Mouse (Mus musculus) cerebellum, adult 18-20 months (tissue): ENCODE measurements around the gene Gm49394.

Experiments used
- DNase-seq, 2 experiments: peaks; one replicate each; pipeline ENCODE4 v3.0.0; 2021

Gm49394 gene

DNA sequence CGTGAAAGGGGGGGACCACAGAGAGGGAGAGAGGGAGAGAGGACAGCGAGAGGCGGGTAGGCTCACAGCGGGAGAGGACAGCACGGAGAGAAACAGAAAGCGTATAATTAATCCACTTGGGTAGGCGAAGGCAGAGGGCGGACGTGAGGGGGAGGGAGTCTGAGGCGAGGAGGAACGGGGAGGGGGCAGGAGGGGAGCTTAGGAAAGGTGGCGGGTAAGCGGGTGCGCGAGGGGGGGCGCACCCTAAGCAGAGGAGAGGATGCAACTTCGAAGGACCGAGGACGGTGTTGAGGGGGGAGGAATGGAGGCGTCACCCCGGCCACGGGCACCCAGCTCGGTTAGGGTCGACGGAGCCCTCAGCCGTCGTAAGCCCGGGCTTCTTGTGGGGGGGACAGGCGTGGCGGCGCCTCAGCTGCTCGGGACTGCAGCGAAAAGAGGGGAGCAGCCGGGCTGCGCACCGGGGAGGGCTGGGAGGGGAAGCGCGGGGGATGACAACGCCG is 11.0 kb downstream of the Gm49394 start:
- no peak for DNase-seq

DNA sequence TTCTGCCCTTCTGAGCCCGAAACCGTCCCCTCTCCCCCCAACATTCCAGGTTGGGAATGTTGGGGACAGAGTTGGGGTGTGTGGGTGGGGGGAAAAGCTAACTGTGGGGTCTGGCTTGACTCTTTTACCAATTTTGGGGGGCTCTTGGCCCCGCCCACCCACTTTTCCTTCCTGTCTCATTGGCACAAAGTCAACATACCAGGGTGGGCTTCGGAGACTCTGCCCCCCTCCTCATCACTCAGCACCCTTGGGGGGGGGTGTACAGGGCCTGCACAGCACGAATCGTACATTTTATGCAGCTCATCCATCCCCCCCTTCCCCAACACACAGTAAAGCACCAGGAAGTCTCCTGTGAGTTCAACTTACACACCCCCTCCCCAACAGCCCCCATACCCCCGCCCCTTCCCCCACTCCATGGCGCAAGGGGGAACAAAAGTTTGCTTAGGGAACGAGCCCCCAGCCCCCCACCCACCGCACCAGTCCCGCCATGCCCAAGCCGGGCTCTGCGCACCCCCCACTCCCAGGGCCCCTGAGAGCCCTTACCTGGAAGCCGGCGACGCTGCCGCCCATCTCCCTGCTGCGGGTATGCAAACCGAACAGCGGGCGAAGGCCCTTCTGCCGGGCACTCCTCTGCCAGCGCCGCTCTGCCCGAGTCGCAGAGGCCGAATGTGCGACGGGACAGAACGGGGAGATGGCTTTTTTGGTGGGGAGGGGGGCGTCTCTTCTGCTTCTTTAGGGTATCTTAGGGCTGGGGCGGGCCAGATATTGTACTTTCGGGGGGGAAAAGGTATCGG is 11.7 kb downstream of the Gm49394 start:
- DNase-seq, result no peak

DNA sequence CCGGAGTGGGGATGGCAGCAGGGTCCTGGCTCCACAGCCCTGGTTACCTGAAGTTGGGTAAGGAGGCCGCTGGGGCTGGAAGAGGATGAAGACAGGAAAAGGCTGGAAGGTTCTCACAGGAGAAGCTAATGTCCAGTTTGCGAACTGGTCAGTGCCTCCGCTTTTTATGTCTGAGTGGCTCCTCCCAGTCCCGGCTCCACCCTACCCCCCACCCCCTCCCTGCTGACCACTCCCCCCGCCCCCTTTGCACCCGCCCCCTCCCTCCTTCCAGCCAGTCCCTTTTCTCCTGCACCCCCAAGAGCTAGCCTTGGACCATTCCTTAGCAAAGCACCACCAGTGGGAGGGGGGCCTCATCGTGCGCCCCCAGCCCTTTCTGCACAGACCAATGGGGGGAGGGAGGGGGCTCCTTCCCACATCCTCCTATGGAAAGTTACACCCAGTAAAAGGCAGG is 12.4 kb downstream of the Gm49394 start:
- no peak for DNase-seq

DNA sequence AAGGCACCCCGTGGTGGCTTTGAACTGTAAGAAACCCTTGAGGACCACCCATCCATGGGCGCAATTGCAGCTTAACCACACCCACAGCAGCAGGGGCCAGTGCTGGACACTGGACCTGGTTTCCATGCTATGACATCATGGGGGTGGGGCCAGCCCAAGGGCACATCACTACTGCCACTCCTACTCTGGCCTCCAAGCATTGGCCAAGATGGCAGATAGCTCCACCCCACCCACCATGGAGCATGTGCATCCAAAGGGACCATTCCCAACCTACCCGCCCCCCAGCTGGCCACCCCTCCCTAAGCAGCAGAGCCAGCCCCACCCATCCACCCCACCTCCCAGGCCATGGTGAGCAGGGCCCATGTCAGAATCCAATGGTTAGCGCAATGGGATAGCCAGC is 13.7 kb downstream of the Gm49394 start:
- DNase-seq, result no peak

DNA sequence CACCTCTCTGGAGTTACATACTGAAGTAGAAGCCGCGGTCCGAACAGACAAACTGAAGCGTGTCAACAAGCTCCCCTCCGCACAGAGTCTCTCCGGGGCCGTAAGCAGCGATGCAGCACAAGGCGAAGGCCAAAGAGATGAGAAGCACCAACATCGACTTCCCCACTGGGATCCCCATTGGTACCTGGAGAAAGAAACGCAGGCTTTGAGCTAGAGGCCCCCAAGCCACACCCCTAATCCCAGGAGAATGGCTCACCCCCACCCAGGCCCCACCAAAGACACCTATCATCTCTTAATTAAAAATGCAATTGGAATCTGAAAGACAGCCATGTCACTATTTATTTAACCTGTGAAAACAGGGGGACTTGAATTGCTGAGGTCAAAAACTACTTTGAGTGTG is 14.1 kb downstream of the Gm49394 start:
- DNase-seq, result no peak

DNA sequence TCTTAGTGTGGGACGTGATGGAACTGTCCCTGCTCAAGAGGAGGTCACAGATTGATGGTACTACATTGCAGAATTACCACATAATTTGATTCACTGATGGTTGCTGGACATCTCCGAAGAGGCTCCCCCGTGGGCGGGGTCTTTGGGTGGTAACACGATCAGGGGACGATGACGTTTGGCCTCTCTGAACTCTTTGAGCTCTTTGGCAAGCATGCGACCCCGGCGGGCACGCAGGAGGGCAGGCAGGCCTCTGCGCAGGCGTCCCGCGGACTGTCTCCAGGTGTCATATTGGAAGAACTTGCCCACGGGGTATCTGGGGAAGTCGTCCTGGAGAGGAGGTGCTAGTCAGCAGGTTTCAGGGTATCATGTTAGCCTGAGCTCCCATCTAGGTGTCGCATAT is 16.0 kb downstream of the Gm49394 start:
- no peak for DNase-seq

DNA sequence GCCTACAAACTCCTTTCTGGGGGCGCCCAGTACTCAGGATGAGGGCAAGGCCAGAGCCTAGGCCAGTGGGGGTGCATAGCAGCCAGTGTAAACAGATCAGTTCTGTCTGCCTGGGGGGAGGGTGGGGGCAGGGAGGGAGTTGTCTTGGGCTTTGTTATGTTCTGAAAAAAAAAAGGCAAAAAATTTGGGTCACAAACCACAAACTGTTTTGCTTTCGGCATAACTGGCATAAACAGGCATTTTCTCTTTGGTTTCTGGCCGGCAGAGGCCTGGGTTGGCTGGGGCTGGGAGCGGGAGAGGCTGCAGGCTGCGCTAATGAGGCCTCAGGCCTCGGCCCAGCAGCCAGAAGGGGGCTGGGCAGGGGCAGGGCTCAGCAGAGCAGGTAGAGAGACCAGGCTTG is 23.1 kb downstream of the Gm49394 start:
- DNase-seq, result no peak

DNA sequence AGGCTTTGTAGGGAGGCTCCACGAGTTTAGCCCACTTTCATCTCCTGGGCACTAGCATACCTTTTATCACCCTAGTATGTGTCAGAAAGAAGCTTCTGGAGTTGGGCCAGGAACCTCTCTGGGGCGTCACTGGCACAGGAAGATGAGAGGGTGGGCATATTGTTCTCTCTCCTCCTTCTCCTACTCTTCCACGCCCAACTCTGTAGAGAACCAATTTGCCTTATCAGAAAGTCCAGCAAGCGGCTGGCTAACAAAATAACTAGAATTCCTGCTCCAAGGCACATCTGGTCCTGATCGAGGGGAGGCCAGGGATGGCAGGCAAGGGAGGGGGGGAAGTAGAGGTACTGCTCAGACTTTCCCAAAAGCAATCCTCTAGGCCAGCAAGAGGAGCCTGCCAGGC is 24.7 kb downstream of the Gm49394 start:
- DNase-seq, result no peak

DNA sequence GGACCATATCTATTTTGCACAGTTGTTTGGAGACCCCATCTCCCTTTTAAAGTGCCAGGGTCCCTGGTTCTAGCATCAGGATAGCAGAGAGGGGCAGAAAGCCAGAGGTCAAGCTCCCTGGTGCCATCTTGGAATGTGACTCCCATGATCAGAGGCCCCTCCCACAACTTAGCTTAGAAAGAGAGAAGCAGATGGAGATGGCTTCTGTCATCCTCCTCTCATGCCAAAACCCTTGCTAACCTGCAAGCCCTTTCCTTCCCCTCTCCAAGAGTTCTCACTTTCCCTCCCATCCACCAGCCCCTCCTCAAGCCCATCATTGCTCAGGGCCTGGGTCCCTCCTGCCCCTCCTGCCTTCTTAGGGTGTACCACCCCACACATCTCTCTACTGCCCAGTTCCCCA is 33.6 kb downstream of the Gm49394 start:
- DNase-seq, result peak; percentile 22 to 36

DNA sequence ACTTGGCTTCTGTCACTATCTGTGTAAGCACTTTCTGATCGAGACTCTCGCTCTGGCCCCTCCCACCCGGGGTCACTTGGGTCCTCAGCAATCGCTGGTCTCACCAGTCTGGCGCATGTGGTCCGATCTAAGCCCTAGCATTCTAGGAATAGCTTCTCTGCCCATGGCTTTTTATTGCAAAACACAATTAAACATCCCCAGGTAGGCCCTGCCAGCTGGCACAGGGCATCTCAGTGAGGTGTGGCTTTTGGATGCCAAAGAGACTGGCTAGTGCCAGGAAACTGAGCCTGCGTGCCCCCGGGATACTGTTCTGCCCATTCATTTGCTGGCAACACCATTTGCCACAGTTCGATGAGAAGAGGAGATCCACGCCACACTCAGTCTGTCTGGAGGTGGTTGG is 39.1 kb downstream of the Gm49394 start:
- DNase-seq, result peak; percentile 74 to 82

DNA sequence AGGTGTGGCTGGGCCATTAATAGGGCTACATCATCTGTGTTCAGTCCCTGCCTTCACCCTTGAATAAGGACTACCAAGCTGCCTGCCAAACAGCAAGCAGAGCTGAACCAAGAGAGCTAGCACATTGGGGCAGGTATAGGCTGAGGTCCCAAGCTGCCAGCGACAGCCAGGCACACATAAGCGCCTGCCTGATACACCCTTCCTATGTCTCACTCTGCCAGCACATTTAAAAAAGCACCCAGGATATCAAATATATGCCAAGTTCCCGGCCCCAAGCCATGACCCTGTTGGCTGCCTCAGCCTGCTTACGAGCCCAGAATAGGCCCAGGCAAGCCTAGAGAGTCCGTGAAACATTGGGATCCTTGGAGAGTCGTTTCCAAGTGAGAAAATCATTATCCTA is 39.9 kb downstream of the Gm49394 start:
- no peak for DNase-seq

DNA sequence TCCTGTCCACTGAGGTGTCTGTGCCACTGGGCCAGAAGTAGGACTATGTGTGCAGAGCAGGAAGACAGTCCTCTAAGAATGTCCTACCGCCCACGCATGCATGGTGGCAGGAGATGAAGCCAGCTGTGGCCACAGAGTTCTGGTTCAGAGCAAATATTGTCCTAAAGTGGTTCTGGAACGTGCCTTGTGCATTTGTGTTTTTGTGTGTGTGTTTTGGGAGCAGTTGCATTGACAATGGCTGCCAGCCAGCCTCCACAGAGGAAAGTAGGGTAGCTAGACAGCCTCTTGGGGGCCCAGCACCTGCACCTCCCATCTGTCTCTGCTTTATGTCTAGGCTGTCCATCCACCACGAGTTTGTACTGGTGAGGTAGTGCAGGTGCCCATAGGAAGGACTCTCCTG is 47.6 kb downstream of the Gm49394 start:
- no peak for DNase-seq

DNA sequence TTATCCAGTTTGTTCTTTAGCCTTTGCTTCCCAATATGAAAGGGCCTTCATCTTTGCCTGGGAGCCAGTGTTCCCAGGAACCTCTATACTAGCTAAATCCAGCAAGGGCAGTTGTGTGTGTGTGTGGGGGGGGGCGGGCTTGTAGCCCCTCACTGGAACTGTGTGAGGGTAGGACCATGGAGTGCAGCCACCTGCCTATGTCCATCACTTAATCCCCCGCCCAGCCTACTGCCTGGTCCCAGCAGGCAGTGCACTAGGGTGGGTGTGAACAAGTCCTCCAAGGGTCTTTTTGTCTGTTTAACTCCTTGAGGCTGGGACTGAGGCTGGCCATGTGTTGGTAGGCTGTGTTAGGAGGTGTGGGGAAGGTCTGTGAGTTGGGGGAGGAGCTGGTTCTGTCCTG is 56.7 kb downstream of the Gm49394 start:
- no peak for DNase-seq

DNA sequence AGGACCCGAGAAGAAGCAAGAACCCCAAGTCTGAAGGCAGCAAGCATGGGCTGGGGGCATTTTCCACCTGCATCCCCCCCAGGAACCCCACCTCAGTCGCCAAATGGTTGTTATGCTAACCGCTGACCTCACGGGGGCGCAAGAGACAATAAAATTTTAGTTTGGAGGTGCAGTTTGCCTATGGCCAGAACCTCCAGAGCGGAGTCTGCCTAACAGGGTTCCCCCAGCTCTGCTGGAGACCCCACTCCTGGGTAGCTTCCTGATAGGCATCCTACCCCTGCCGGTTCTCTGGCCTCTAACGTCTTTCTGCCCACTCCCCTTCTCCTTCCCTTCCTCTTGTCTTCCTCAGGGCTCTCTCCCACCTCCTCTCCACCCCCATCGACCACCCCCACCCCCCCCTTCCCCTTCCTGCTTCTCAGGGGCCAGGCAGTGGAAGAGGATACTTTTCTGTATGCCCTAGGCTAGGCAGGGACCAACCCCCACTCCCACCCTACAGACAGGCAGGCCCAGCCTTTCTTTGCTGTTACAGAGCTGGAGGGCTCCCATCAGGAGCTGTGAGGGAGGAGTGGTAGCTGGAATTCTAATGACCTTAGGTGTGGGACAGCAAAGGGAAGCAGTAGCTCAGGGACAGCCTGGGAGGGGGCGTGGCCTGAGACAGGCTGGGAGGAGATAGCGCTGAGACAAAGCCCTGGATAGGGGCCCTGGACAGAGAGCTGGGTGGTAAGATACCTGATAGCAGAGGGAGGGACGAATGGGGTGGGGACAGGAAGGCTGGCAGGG is 58.9 kb downstream of the Gm49394 start:
- DNase-seq, result peak; percentile 49 to 63

DNA sequence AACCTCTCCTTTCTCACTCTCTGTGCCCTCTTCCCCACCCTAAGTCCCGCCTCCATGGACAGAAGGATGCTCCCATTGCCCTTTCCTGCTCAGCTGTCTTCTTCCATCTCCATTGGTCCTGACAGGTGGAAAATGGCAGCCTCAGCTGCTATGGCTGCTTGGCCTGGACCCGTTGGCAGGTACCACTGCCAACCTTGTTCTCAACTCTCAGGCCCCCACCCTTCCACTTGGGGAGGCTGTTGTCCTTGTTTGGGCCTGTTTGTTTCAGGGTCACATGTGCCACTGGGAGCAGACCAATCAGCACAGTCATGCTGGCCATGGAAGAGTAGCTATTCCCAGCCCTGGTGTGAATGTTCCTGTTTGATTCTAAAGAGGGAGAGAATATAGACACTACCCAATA is 68.8 kb downstream of the Gm49394 start:
- no peak for DNase-seq
